Comparison of ENCODE assay signal across 8 mouse cellular contexts in the genomic region with DNA sequence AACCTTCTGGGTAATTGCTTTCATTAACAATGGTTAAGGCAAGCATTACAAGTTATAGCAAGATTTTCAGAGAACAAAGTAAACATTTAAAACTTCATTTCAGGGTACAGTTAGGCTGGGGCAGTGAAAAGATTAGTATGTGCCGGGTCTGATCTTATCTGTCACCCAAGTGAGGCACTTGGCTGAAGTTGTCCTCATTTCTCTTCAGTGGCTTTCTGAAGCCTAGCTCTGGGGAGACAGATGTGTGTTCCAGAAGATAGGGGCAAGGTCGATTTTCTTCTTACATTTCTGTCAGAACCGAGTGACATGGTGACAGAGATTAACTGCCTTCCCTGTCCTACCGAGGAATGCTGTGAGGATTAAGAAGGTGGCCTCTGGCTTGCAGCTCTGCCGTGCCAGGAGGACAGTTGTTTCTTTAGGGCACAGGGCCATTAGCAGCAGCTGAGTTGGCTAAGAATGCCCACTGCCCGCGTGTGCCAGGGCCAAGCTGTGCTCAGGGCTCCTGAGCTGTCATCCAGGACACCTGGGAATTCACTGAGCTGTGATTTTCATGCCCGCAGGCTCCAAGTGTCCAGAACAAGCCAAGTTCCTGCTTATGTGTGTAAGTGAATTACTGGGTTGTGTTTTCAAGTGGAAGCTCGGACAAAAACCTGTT.
DNase-seq lines count a peak whose midpoint lies in the region; ATAC-seq lines count a peak whose summit lies in the region.

No protein-coding gene starts in this region.

- H3K9me3 ChIP-seq in kidney, embryonic 16.5 days (ENCODE audit: low read length), result no peaks in the 10 kb centered on the region

- H3K36me3 ChIP-seq in kidney, embryonic 16.5 days (ENCODE audit: insufficient read depth, low read length), result no peaks in the 10 kb centered on the region

- no peak for ATAC-seq in kidney, embryonic 16.5 days (ENCODE audit: low FRiP score, low TSS enrichment)
- ATAC-seq in megakaryocyte-erythroid progenitor cell, adult 5-6 weeks (replicated peaks; ENCODE audit: low FRiP score, low TSS enrichment, poor library complexity, severe bottlenecking), result peak; percentile 82

- intact Hi-C loops in gastrocnemius, postnatal 14 days (cut with DNase I; ENCODE audit: low total_unique reads), result no loop called here

- no peak overlapping the region for H3K4me3 ChIP-seq in kidney, embryonic 16.5 days (ENCODE audit: low read length)

- H3K4me1 ChIP-seq in kidney, embryonic 16.5 days (ENCODE audit: insufficient read depth, low read length), result peaks cover 13% of the 10 kb centered on the region

- H3K9ac ChIP-seq in kidney, embryonic 16.5 days (replicated peaks; ENCODE audit: low read length), result no peak overlapping the region

- H3K4me2 ChIP-seq in kidney, embryonic 16.5 days (replicated peaks; ENCODE audit: low read depth, low read length), result no peak overlapping the region

- H3K27ac ChIP-seq in kidney, embryonic 16.5 days (ENCODE audit: low read length), result no peak overlapping the region

- peak; percentile 64 for DNase-seq in kidney, adult 18-20 months
- peak; percentile 42 for DNase-seq in cerebellum, adult 11 months
- DNase-seq in gastrocnemius, postnatal 14 days, result peak; percentile 75
- DNase-seq in urinary bladder, adult 2 months (ENCODE audit: low spot score), result no peak
- DNase-seq in thymus, postnatal 4 days, result no peak
- no peak for DNase-seq in liver

- no peaks in the 10 kb centered on the region for H3K27me3 ChIP-seq in kidney, embryonic 16.5 days (ENCODE audit: insufficient read depth, low read length)

- WGBS in kidney, embryonic 16.5 days, result 47% methylated on average over 9 of the region's 9 CpGs

Comparison
In these comparisons a context has a peak if more than half of its experiments do, and no peak if none do; other contexts are left out.
1. DNase-seq: peak in kidney, adult 18-20 months (single experiment), cerebellum, adult 11 months (single experiment) and gastrocnemius, postnatal 14 days (single experiment); none in urinary bladder, adult 2 months (single experiment), thymus, postnatal 4 days (single experiment) and liver (single experiment).